Mouse (Mus musculus): ENCODE measurements at regions not wholly inside any gene's neighbourhood (a gene's known extent, or its start where the extent isn't known, plus 50 kb on each side); places are given as distances from the start of the nearest gene placed in this dataset.

DNA sequence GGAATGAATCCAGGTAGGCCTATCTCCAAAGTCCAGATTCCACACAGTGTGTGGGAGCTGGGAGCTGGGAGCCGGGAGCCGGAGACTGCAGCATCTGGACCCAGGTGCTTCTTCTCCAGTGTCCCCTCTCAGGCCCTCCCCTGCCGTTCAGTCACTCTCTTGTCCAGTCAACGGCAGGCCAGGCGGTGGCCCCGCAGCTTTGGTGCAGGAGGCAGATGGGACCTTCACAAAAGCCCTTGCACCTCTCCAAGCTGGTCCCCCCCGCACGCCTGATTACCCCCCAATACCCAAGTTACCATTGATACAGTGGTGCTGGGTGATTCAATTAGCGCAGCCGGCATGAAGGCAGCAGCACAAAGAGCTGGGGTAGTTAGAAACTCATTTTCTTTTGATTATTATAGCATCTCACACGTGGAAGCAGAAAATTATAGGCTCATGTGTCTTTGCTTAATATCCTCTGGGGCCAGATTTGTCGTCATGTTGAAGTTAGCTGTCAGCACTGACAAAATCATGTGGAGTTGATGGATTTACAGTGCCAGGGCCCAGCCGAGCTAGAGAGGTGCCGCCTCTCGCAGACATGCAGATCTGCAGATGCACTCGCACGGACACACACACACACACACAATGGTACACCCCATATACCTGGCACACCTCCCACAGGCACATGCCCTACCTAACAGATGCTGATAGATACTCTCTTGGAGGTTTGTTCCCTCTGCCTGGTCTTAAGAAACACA, 53.6 kb upstream of the Lhx1 start:
- no peak for TF ChIP-seq CTCF (IDR thresholded peaks at IDR 0.05; ENCODE audit: low read depth, low read length)
- TF ChIP-seq POLR2A (IDR thresholded peaks at IDR 0.05; ENCODE audit: borderline replicate concordance, low read depth, low read length), result no peak
